Mouse (Mus musculus) stomach, postnatal 0 days (tissue): ENCODE measurements around the gene Wasl. TPM values are rescaled to one million over a fixed set of nuclear protein-coding genes. Genes with fewer than 3 reads are reported as not detected.
A peak's percentile ranks its signal among the peaks of the same experiment; 100 is the strongest.

ENCODE experiments used
- ATAC-seq: fragments of 200-750 bp; cut with Nextera tagmentation; 2 replicates; pipeline ENCODE4 v1.8.0; 2017; ENCODE audit not compliant: low FRiP score, low TSS enrichment
- DNase-seq: peaks from one replicate; pipeline ENCODE4 v3.0.0-alpha.2; 2016; ENCODE audit warnings: low spot score
- H3K27ac ChIP-seq: fragments of 300-500 bp; sonication (generic); replicated peaks from 2 replicates; pipeline ENCODE4 v1.5.1; 2014; ENCODE audit warnings: mild to moderate bottlenecking, control low read depth
- H3K27me3 ChIP-seq: fragments of 300-500 bp; sonication (generic); 2 replicates; pipeline ENCODE4 v1.6.1; 2014; ENCODE audit warnings: low read length; ENCODE audit not compliant: control insufficient read depth, insufficient read depth
- H3K36me3 ChIP-seq: fragments of 300-500 bp; sonication (generic); 2 replicates; pipeline ENCODE4 v1.6.1; 2014; ENCODE audit warnings: low read length, mixed read lengths; ENCODE audit not compliant: control insufficient read depth, insufficient read depth
- H3K4me1 ChIP-seq: fragments of 300-500 bp; sonication (generic); replicated peaks from 2 replicates; pipeline ENCODE4 v1.6.1; 2014; ENCODE audit warnings: antibody characterized with exemption; ENCODE audit not compliant: control insufficient read depth, insufficient read depth
- H3K4me2 ChIP-seq: fragments of 300-500 bp; sonication (generic); replicated peaks from 2 replicates; pipeline ENCODE4 v1.6.1; 2014; ENCODE audit warnings: low read depth, mild to moderate bottlenecking, control low read depth, moderate library complexity
- H3K4me3 ChIP-seq: fragments of 300-500 bp; sonication (generic); 2 replicates; pipeline ENCODE4 v1.5.1; 2014; ENCODE audit warnings: low read depth, low read length, control low read depth
- H3K9ac ChIP-seq: fragments of 300-500 bp; sonication (generic); 2 replicates; pipeline ENCODE4 v1.6.1; 2014; ENCODE audit warnings: mild to moderate bottlenecking, low read length, control low read depth, mixed read lengths
- H3K9me3 ChIP-seq: fragments of 300-500 bp; sonication (generic); 2 replicates; pipeline ENCODE4 v1.6.1; 2016; ENCODE audit warnings: low read length; ENCODE audit not compliant: control insufficient read depth
- CTCF ChIP-seq: IDR thresholded peaks from 2 replicates; pipeline ENCODE4 v1.5.1; 2016; ENCODE audit warnings: antibody characterized with exemption, low read depth, mild to moderate bottlenecking, moderate library complexity
- EP300 ChIP-seq: optimal IDR thresholded peaks from 2 replicates; pipeline ENCODE3; 2016; ENCODE audit warnings: antibody characterized with exemption
- WGBS: fragments of 180-500 bp; shearing (Covaris S2); extraction: QIAGEN DNeasy Blood & Tissue Kit; methylation state at CpG from one replicate; pipeline ENCODE4 v1.1.7; 2014; 5-methylcytosine and 5-hydroxymethylcytosine counted together
- polyA plus RNA-seq: library from polyadenylated mRNA; unstranded; fragments of >200 nt; fragmentation: Nextera tagmentation; extraction: Ambion mirVana; gene quantifications from 2 replicates; pipeline ENCODE4 v1.2.1, GENCODE M21; 2015

Gene Wasl
- polyA plus RNA-seq, 1 experiment from 2014 or later: 80.9 TPM

DNA sequence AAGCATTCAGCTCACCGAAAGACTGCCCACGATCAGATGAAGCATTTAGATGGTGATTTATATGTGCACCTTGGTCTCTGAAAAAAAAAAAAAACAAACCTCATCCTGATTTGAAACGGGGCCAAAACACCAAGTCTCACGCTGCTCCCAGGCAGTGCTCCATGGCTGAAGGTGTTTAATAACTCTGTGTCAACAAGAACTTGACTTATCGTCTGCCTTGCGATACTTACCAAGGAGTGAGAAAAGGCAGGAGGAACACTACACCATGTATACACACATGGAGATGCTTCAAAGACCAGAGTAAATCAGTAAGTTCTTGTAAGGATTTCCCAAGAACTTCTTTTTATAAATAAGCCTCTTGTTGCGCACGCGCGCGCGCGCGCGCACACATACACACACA lies 57.3 kb downstream of the Wasl start:
- H3K4me2 ChIP-seq: no peak overlapping the region
- H3K9me3 ChIP-seq: no peaks in the 10 kb centered on the region
- no peak overlapping the region for H3K4me3 ChIP-seq
- ATAC-seq (no peak), DNase-seq (no peak)
- H3K27me3 ChIP-seq: no peaks in the 10 kb centered on the region
- no peaks in the 10 kb centered on the region for H3K4me1 ChIP-seq
- no peak overlapping the region for H3K9ac ChIP-seq
- TF ChIP-seq EP300 (no peak), CTCF (no peak)
- WGBS: 66% methylated on average over 15 of the region's 15 CpGs
- no peak overlapping the region for H3K27ac ChIP-seq
- no peaks in the 10 kb centered on the region for H3K36me3 ChIP-seq

DNA sequence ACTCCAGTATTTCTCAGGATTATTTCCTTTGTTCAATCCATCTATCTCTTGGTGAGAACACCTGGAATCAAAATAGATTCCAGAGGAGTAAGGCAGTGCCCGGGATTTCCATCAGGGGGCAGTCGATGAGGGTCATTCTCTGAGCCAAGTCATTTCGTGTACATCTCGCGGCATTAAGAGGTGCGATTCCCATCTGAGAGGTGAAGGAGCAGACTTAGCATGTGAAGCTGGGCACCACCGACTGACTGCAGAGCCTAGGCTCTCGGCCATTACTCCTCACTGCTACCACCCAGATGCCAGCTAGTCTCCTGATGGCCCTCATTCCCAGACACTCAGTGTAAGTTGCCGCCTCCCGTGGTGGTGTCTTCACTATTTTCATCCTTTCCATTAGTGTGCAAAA lies 58.3 kb downstream of the Wasl start:
- Histone ChIP-seq H3K4me1 (no peaks in the 10 kb centered on the region), H3K4me3 (no peak overlapping the region), H3K9ac (no peak overlapping the region), H3K36me3 (no peaks in the 10 kb centered on the region), H3K9me3 (no peaks in the 10 kb centered on the region), H3K27me3 (no peaks in the 10 kb centered on the region), H3K27ac (no peak overlapping the region), H3K4me2 (no peak overlapping the region)
- ATAC-seq (no peak), DNase-seq (no peak)
- TF ChIP-seq CTCF (peak; percentile 27; the same call in 1 of the 2 replicates), EP300 (no peak)
- WGBS: 69% methylated on average over 10 of the region's 10 CpGs

GRCm38 (mm10) chr6:24605631-24606030 lies 59.2 kb downstream of the Wasl start:
- H3K9me3 ChIP-seq: no peaks in the 10 kb centered on the region
- 93% methylated on average over 8 of the region's 8 CpGs for WGBS
- H3K36me3 ChIP-seq: no peaks in the 10 kb centered on the region
- DNase-seq (no peak), ATAC-seq (no peak)
- H3K4me3 ChIP-seq: no peak overlapping the region
- no peak overlapping the region for H3K27ac ChIP-seq
- H3K4me2 ChIP-seq: no peak overlapping the region
- H3K4me1 ChIP-seq: no peaks in the 10 kb centered on the region
- TF ChIP-seq EP300 (no peak), CTCF (no peak)
- H3K9ac ChIP-seq: no peak overlapping the region
- H3K27me3 ChIP-seq: no peaks in the 10 kb centered on the region

GRCm38 (mm10) chr6:24604289-24604688 lies 60.5 kb downstream of the Wasl start:
- WGBS: 90% methylated on average over 7 of the region's 7 CpGs
- no peaks in the 10 kb centered on the region for H3K27me3 ChIP-seq
- H3K4me1 ChIP-seq: no peaks in the 10 kb centered on the region
- no peak overlapping the region for H3K4me3 ChIP-seq
- no peak overlapping the region for H3K9ac ChIP-seq
- H3K27ac ChIP-seq: no peak overlapping the region
- H3K36me3 ChIP-seq: no peaks in the 10 kb centered on the region
- DNase-seq (no peak), ATAC-seq (no peak)
- no peaks in the 10 kb centered on the region for H3K9me3 ChIP-seq
- TF ChIP-seq EP300 (no peak), CTCF (no peak)
- no peak overlapping the region for H3K4me2 ChIP-seq

DNA sequence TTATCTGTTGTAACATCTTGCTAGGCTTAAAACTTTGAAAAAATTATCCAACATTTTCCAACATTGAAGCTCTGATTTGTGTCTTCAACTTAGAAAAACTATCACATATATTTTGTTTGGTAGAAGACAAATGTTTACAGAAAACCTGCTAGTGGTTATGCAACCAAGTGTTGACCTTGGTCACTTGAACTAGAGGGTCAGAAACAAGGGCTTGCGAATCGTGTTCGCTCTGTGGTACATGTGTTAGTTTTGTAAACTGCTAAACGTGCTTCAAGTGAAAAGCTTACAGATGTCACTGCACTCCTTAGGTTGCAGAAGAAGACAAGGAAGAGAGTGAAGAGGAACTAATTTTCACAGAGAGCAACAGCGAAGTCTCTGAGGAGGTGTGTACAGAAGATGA lies 61.8 kb downstream of the Wasl start:
- Histone ChIP-seq H3K27me3 (no peaks in the 10 kb centered on the region), H3K27ac (no peak overlapping the region), H3K4me3 (no peak overlapping the region), H3K36me3 (no peaks in the 10 kb centered on the region), H3K9me3 (no peaks in the 10 kb centered on the region), H3K9ac (no peak overlapping the region), H3K4me1 (no peaks in the 10 kb centered on the region), H3K4me2 (no peak overlapping the region)
- TF ChIP-seq EP300 (no peak), CTCF (no peak)
- DNase-seq (no peak), ATAC-seq (no peak)
- 72% methylated on average over 5 of the region's 5 CpGs for WGBS

GRCm38 (mm10) chr6:24602351-24602750 lies 62.5 kb downstream of the Wasl start:
- H3K4me2 ChIP-seq: no peak overlapping the region
- H3K27ac ChIP-seq: no peak overlapping the region
- no peaks in the 10 kb centered on the region for H3K36me3 ChIP-seq
- WGBS: 77% methylated on average over 3 of the region's 3 CpGs
- H3K9ac ChIP-seq: no peak overlapping the region
- TF ChIP-seq EP300: no peak
- TF ChIP-seq CTCF: no peak
- H3K27me3 ChIP-seq: no peaks in the 10 kb centered on the region
- DNase-seq (no peak), ATAC-seq (no peak)
- H3K4me3 ChIP-seq: no peak overlapping the region
- no peaks in the 10 kb centered on the region for H3K9me3 ChIP-seq
- no peaks in the 10 kb centered on the region for H3K4me1 ChIP-seq
